Comparison of ENCODE assay signal across 8 mouse cellular contexts in genomic region chr13:108157732-108158464, GRCm38 (mm10). TPM values are rescaled to one million over a fixed set of nuclear protein-coding genes. Genes with fewer than 3 reads are reported as not detected.
DNase-seq lines count a peak whose midpoint lies in the region; ATAC-seq lines count a peak whose summit lies in the region.

No protein-coding gene starts in this region.

- peak overlapping the region; percentile 83 for H3K4me3 ChIP-seq in embryonic facial prominence, embryonic 11.5 days (ENCODE audit: low read depth, low read length)
- peak overlapping the region; percentile 63 for H3K4me3 ChIP-seq in intestine, embryonic 15.5 days (replicated peaks)

- peak overlapping the region; percentile 67 for H3K4me2 ChIP-seq in embryonic facial prominence, embryonic 11.5 days (ENCODE audit: low read depth, low read length)
- H3K4me2 ChIP-seq in intestine, embryonic 15.5 days (replicated peaks): peak overlapping the region; percentile 70

- H3K36me3 ChIP-seq in embryonic facial prominence, embryonic 11.5 days (replicated peaks; ENCODE audit: control insufficient read depth, insufficient read depth, low read depth, low read length): no peaks in the 10 kb centered on the region
- H3K36me3 ChIP-seq in intestine, embryonic 15.5 days: 0 out of 2 replicates have a peak, but pooled peaks cover 5% of the 10 kb centered on the region

- H3K27ac ChIP-seq in embryonic facial prominence, embryonic 11.5 days (replicated peaks; ENCODE audit: low read depth, low read length): no peak overlapping the region
- no peak overlapping the region for H3K27ac ChIP-seq in intestine, embryonic 15.5 days

- no peaks in the 10 kb centered on the region for H3K4me1 ChIP-seq in embryonic facial prominence, embryonic 11.5 days (ENCODE audit: control insufficient read depth, insufficient read depth, low read length)
- peaks cover 5% of the 10 kb centered on the region; the same call in 1 of the 2 replicates for H3K4me1 ChIP-seq in intestine, embryonic 15.5 days (replicated peaks)

- DNase-seq in gastrocnemius, postnatal 10 days: peak; percentile 36
- no peak for DNase-seq in gastrocnemius, postnatal 25 days
- DNase-seq in 3T3-L1 (ENCODE audit: low read depth, low spot score): peak; percentile 35
- no peak for DNase-seq in embryonic facial prominence, embryonic 11.5 days (ENCODE audit: low spot score)
- DNase-seq in adrenal gland, adult 2 months: no peak
- no peak for DNase-seq in kidney, postnatal 10 days

- no peak; the same call in 1 of the 2 replicates for ATAC-seq in embryonic facial prominence, embryonic 11.5 days (replicated peaks; ENCODE audit: insufficient number of reproducible peaks, low FRiP score, low TSS enrichment, low read depth)
- ATAC-seq in intestine, embryonic 15.5 days: peak; percentile 82
- ATAC-seq in monocyte, adult 5-6 weeks (replicated peaks; ENCODE audit: insufficient number of reproducible peaks, low FRiP score, low TSS enrichment, poor library complexity, severe bottlenecking): 0 out of 2 replicates have a peak, but pooled peaks have one; percentile 2

- 2% methylated on average over 42 of the region's 42 CpGs for WGBS in embryonic facial prominence, embryonic 11.5 days
- 3% methylated on average over 42 of the region's 42 CpGs for WGBS in intestine, embryonic 15.5 days

- H3K9ac ChIP-seq in embryonic facial prominence, embryonic 11.5 days (replicated peaks; ENCODE audit: low read length): peak overlapping the region; percentile 65
- H3K9ac ChIP-seq in intestine, embryonic 15.5 days: peak overlapping the region; percentile 70

- H3K9me3 ChIP-seq in embryonic facial prominence, embryonic 11.5 days (replicated peaks; ENCODE audit: control insufficient read depth, low read length): no peaks in the 10 kb centered on the region
- no peaks in the 10 kb centered on the region for H3K9me3 ChIP-seq in intestine, embryonic 15.5 days

- no peaks in the 10 kb centered on the region for H3K27me3 ChIP-seq in embryonic facial prominence, embryonic 11.5 days (ENCODE audit: control insufficient read depth, insufficient read depth, low read length)
- H3K27me3 ChIP-seq in intestine, embryonic 15.5 days (replicated peaks): no peaks in the 10 kb centered on the region

RNA-seq across cellular contexts. Expression of gene Ndufaf2, which starts 0.5 kb away (rescaled TPM):
- total RNA-seq in gastrocnemius, postnatal 10 days (2021): 10 to 100 TPM; 13.3 to 14.2 TPM
- 10 to 100 TPM; 12.6 to 13.6 TPM for total RNA-seq in gastrocnemius, postnatal 25 days (2021)
- 99.9 and 112 TPM in 2 replicates for polyA plus RNA-seq in embryonic facial prominence, embryonic 11.5 days (2014; fragmentation: Nextera tagmentation; extraction: Ambion mirVana)
- 62.8 and 63.1 TPM in 2 replicates for polyA plus RNA-seq in intestine, embryonic 15.5 days (2015; fragmentation: Nextera tagmentation; extraction: Ambion mirVana)
- 11.4 to 19.9 TPM (median 19.1 TPM) in 3 replicates for total RNA-seq in monocyte, adult 5-6 weeks (2017)
- total RNA-seq in adrenal gland, adult 2 months (2021): 10 to 100 TPM; 31.2 to 35.6 TPM
- polyA plus RNA-seq in adrenal gland, adult 2 months (2012; rRNA removed): 2.4 and 3.7 TPM in 2 replicates

RNA-seq across cellular contexts. Expression of gene Ercc8, which starts 0.6 kb away (rescaled TPM):
- 10 to 100 TPM in 1 of 2 experiments, 1 to 10 TPM in 1; 9.5 to 10.2 TPM for total RNA-seq in gastrocnemius, postnatal 10 days (2021)
- 1 to 10 TPM; 5.9 to 7.3 TPM for total RNA-seq in gastrocnemius, postnatal 25 days (2021)
- polyA plus RNA-seq in embryonic facial prominence, embryonic 11.5 days (2014; fragmentation: Nextera tagmentation; extraction: Ambion mirVana): 24.2 and 25.7 TPM in 2 replicates
- polyA plus RNA-seq in intestine, embryonic 15.5 days (2015; fragmentation: Nextera tagmentation; extraction: Ambion mirVana): 13.5 and 15.7 TPM in 2 replicates
- 5.8 to 15.7 TPM (median 8.4 TPM) in 3 replicates for total RNA-seq in monocyte, adult 5-6 weeks (2017)
- total RNA-seq in adrenal gland, adult 2 months (2021): 1 to 10 TPM; 8.4 to 9.2 TPM
- polyA plus RNA-seq in adrenal gland, adult 2 months (2012; rRNA removed): 2.4 and 3.4 TPM in 2 replicates

RNA-seq across cellular contexts. Expression of gene Elovl7, which starts 56.3 kb away (rescaled TPM):
- 1 to 10 TPM in 1 of 2 experiments, under 1 TPM in 1; 0.97 to 1.3 TPM for total RNA-seq in gastrocnemius, postnatal 10 days (2021)
- total RNA-seq in gastrocnemius, postnatal 25 days (2021): under 1 TPM; 0.36 to 0.78 TPM
- polyA plus RNA-seq in embryonic facial prominence, embryonic 11.5 days (2014; fragmentation: Nextera tagmentation; extraction: Ambion mirVana): 1.8 and 1.9 TPM in 2 replicates
- polyA plus RNA-seq in intestine, embryonic 15.5 days (2015; fragmentation: Nextera tagmentation; extraction: Ambion mirVana): 19.9 and 20.3 TPM in 2 replicates
- 1.7 to 8.5 TPM (median 3.8 TPM) in 3 replicates for total RNA-seq in monocyte, adult 5-6 weeks (2017)
- 1 to 10 TPM; 2.7 to 3.4 TPM for total RNA-seq in adrenal gland, adult 2 months (2021)
- polyA plus RNA-seq in adrenal gland, adult 2 months (2012; rRNA removed): 0.16 and 0.31 TPM in 2 replicates

Comparison
In these comparisons a context has a peak if more than half of its experiments do, and no peak if none do; other contexts are left out.
1. DNase-seq: peak in gastrocnemius, postnatal 10 days (single experiment) and 3T3-L1 (single experiment); none in gastrocnemius, postnatal 25 days (single experiment), embryonic facial prominence, embryonic 11.5 days (single experiment), adrenal gland, adult 2 months (single experiment) and kidney, postnatal 10 days (single experiment).